Mouse (Mus musculus): ENCODE measurements at regions not wholly inside any gene's neighbourhood (a gene's known extent, or its start where the extent isn't known, plus 50 kb on each side); places are given as distances from the start of the nearest gene placed in this dataset.

GRCm38 (mm10) chr10:28012135-28012534, 62.5 kb upstream of the Ptprk start:
- Histone ChIP-seq H3K4me3 (replicated peaks) (no peak overlapping the region), H3K27me3 (replicated peaks) (no peaks in the 10 kb centered on the region), H3K27ac (no peak overlapping the region), H3K36me3 (no peaks in the 10 kb centered on the region), H3K9ac (no peak overlapping the region), H3K9me3 (no peaks in the 10 kb centered on the region), H3K4me1 (no peaks in the 10 kb centered on the region), H3K4me2 (no peak overlapping the region)
- no peak for ATAC-seq (ENCODE audit: insufficient read depth, low FRiP score, low read depth)
- WGBS = 81% methylated on average over 1 of the region's 1 CpGs

DNA sequence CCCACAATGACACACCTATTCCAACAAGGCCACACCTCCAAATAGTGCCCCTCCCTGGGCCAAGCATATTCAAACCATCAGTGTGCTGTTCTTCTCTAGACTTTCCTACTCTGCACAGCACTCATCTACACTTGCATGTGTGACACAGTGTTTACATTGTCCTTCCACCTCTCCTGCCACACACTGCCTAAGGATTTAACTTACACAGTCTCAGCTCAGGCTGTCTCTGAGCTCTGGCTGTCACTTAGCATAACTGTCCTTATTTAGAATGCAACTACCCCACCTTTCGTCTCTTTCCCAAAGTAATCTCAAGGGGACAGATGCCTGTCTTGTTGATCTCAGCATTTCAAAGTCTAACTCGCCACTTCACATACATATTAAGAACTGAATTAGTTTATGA, 61.2 kb upstream of the Ptprk start:
- no peak for ATAC-seq (ENCODE audit: insufficient read depth, low FRiP score, low read depth)
- no peak overlapping the region for H3K4me2 ChIP-seq
- no peaks in the 10 kb centered on the region for H3K9me3 ChIP-seq
- H3K4me3 ChIP-seq (replicated peaks) = no peak overlapping the region
- H3K27ac ChIP-seq = no peak overlapping the region
- H3K27me3 ChIP-seq (replicated peaks) = no peaks in the 10 kb centered on the region
- H3K36me3 ChIP-seq = no peaks in the 10 kb centered on the region
- WGBS = 60% methylated on average over 2 of the region's 2 CpGs
- no peaks in the 10 kb centered on the region for H3K4me1 ChIP-seq
- H3K9ac ChIP-seq = no peak overlapping the region

- no peaks in the 10 kb centered on the region for H3K36me3 ChIP-seq
- WGBS = 52% methylated on average over 2 of the region's 2 CpGs
- no peak for ATAC-seq (ENCODE audit: insufficient read depth, low FRiP score, low read depth)
Observed at GRCm38 (mm10) chr10:28014306-28014825, 60.3 kb upstream of the Ptprk start.

More at GRCm38 (mm10) chr10:28014306-28014825, 60.3 kb upstream of the Ptprk start:
- H3K4me3 ChIP-seq (replicated peaks) = no peak overlapping the region
- no peaks in the 10 kb centered on the region for H3K9me3 ChIP-seq
- no peak overlapping the region for H3K4me2 ChIP-seq
- H3K27me3 ChIP-seq (replicated peaks) = no peaks in the 10 kb centered on the region
- no peaks in the 10 kb centered on the region for H3K4me1 ChIP-seq
- no peak overlapping the region for H3K9ac ChIP-seq
- H3K27ac ChIP-seq = no peak overlapping the region
